Mouse (Mus musculus): ENCODE data around the gene Olfr1507. TPM values are rescaled to one million over a fixed set of nuclear protein-coding genes. Genes with fewer than 3 reads are reported as not detected.

Gene Olfr1507
- not detected in 2 replicates for polyA plus RNA-seq (2015; fragmentation: Nextera tagmentation; extraction: Ambion mirVana)

GRCm38 (mm10) chr14:52495516-52495915 is at the start of gene Olfr1507:
Gene Olfr1507 (minus strand): TSS chr14:52495749.
- Histone ChIP-seq H3K4me2 (no peak within 1 kb of the TSS), H3K36me3 (replicated peaks) (no peaks in the 10 kb centered on the region), H3K4me1 (no peaks in the 10 kb centered on the region), H3K9ac (no peak within 1 kb of the TSS), H3K27ac (no peak within 1 kb of the TSS), H3K9me3 (no peaks in the 10 kb centered on the region), H3K27me3 (replicated peaks) (no peaks in the 10 kb centered on the region), H3K4me3 (no peak within 1 kb of the TSS)
- ATAC-seq (replicated peaks), result no peak
- WGBS, result 92% methylated on average over 4 of the region's 4 CpGs

GRCm38 (mm10) chr14:52533336-52533735 is 37.8 kb upstream of the Olfr1507 start:
- H3K4me2 ChIP-seq, result no peak overlapping the region
- H3K27me3 ChIP-seq (replicated peaks), result no peaks in the 10 kb centered on the region
- no peaks in the 10 kb centered on the region for H3K4me1 ChIP-seq
- H3K36me3 ChIP-seq (replicated peaks), result no peaks in the 10 kb centered on the region
- no peak overlapping the region for H3K9ac ChIP-seq
- ATAC-seq (replicated peaks), result no peak
- H3K4me3 ChIP-seq, result no peak overlapping the region
- no peaks in the 10 kb centered on the region for H3K9me3 ChIP-seq
- H3K27ac ChIP-seq, result no peak overlapping the region
- 96% methylated on average over 1 of the region's 1 CpGs for WGBS

GRCm38 (mm10) chr14:52524952-52525351 is 29.4 kb upstream of the Olfr1507 start:
- Histone ChIP-seq H3K9me3 (no peaks in the 10 kb centered on the region), H3K36me3 (replicated peaks) (no peaks in the 10 kb centered on the region), H3K27me3 (replicated peaks) (no peaks in the 10 kb centered on the region), H3K9ac (no peak overlapping the region), H3K4me3 (no peak overlapping the region), H3K27ac (no peak overlapping the region), H3K4me2 (no peak overlapping the region), H3K4me1 (no peaks in the 10 kb centered on the region)
- WGBS, result 91% methylated on average over 1 of the region's 1 CpGs
- no peak for ATAC-seq (replicated peaks)

- Histone ChIP-seq H3K27ac (no peak within 1 kb of the TSS), H3K4me3 (no peak within 1 kb of the TSS), H3K27me3 (replicated peaks) (no peaks in the 10 kb centered on the region), H3K9ac (no peak within 1 kb of the TSS), H3K9me3 (no peaks in the 10 kb centered on the region), H3K36me3 (replicated peaks) (no peaks in the 10 kb centered on the region), H3K4me1 (no peaks in the 10 kb centered on the region), H3K4me2 (no peak within 1 kb of the TSS)
- no peak for ATAC-seq (replicated peaks)
- WGBS, result 71% methylated on average over 2 of the region's 2 CpGs
Measured at GRCm38 (mm10) chr14:52467395-52467794, 28.2 kb downstream of the Olfr1507 start, which contains the start of gene Olfr1508. Gene Olfr1508 (minus strand): TSS chr14:52467495.

GRCm38 (mm10) chr14:52465738-52466137 is 29.8 kb downstream of the Olfr1507 start:
- Histone ChIP-seq H3K4me3 (no peak overlapping the region), H3K4me2 (no peak overlapping the region)
- no peak for ATAC-seq (replicated peaks)

GRCm38 (mm10) chr14:52461928-52462327 is 33.6 kb downstream of the Olfr1507 start:
- H3K9me3 ChIP-seq, result no peaks in the 10 kb centered on the region
- H3K27ac ChIP-seq, result no peak overlapping the region
- H3K36me3 ChIP-seq (replicated peaks), result no peaks in the 10 kb centered on the region
- no peak overlapping the region for H3K4me2 ChIP-seq
- no peaks in the 10 kb centered on the region for H3K4me1 ChIP-seq
- H3K9ac ChIP-seq, result no peak overlapping the region
- no peak overlapping the region for H3K4me3 ChIP-seq
- ATAC-seq (replicated peaks), result no peak
- H3K27me3 ChIP-seq (replicated peaks), result no peaks in the 10 kb centered on the region

More at GRCm38 (mm10) chr14:52465738-52466137, 29.8 kb downstream of the Olfr1507 start:
- Histone ChIP-seq H3K9me3 (no peaks in the 10 kb centered on the region), H3K36me3 (replicated peaks) (no peaks in the 10 kb centered on the region), H3K27me3 (replicated peaks) (no peaks in the 10 kb centered on the region), H3K27ac (no peak overlapping the region), H3K4me1 (no peaks in the 10 kb centered on the region), H3K9ac (no peak overlapping the region)
- 80% methylated on average over 1 of the region's 1 CpGs for WGBS

GRCm38 (mm10) chr14:52451138-52451537 is 44.4 kb downstream of the Olfr1507 start:
- H3K27me3 ChIP-seq (replicated peaks), result no peaks in the 10 kb centered on the region
- ATAC-seq (replicated peaks), result no peak
- no peak overlapping the region for H3K4me2 ChIP-seq
- H3K9me3 ChIP-seq, result no peaks in the 10 kb centered on the region
- WGBS, result 91% methylated on average over 8 of the region's 8 CpGs
- no peak overlapping the region for H3K9ac ChIP-seq
- H3K4me1 ChIP-seq, result no peaks in the 10 kb centered on the region
- H3K27ac ChIP-seq, result no peak overlapping the region
- no peaks in the 10 kb centered on the region for H3K36me3 ChIP-seq (replicated peaks)
- H3K4me3 ChIP-seq, result no peak overlapping the region

- H3K4me3 ChIP-seq, result no peak within 1 kb of the TSS
- no peaks in the 10 kb centered on the region for H3K9me3 ChIP-seq
- H3K4me2 ChIP-seq, result no peak within 1 kb of the TSS
- no peak for ATAC-seq (replicated peaks)
- H3K27me3 ChIP-seq (replicated peaks), result no peaks in the 10 kb centered on the region
- H3K4me1 ChIP-seq, result no peaks in the 10 kb centered on the region
- H3K36me3 ChIP-seq (replicated peaks), result no peaks in the 10 kb centered on the region
- H3K27ac ChIP-seq, result no peak within 1 kb of the TSS
- H3K9ac ChIP-seq, result no peak within 1 kb of the TSS
Measured at GRCm38 (mm10) chr14:52442690-52443089, 52.9 kb downstream of the Olfr1507 start, which contains the start of gene Olfr1509. Gene Olfr1509 (plus strand): TSS chr14:52442990.

Other genes with a start within 250 kb of the Olfr1507 start
- gene Chd8, start 238.0 kb downstream of the Olfr1507 start, polyA plus RNA-seq (2015; fragmentation: Nextera tagmentation; extraction: Ambion mirVana), result 37.8 and 43.9 TPM in 2 replicates
- gene Tox4, start 216.6 kb downstream of the Olfr1507 start, polyA plus RNA-seq (2015; fragmentation: Nextera tagmentation; extraction: Ambion mirVana), result 56.0 and 61.0 TPM in 2 replicates
- gene Rab2b, start 216.2 kb downstream of the Olfr1507 start, polyA plus RNA-seq (2015; fragmentation: Nextera tagmentation; extraction: Ambion mirVana), result 64.0 and 67.6 TPM in 2 replicates
- 50.2 and 54.7 TPM in 2 replicates for gene Mettl3, start 190.6 kb downstream of the Olfr1507 start, polyA plus RNA-seq (2015; fragmentation: Nextera tagmentation; extraction: Ambion mirVana)
- gene Sall2, start 167.0 kb downstream of the Olfr1507 start, polyA plus RNA-seq (2015; fragmentation: Nextera tagmentation; extraction: Ambion mirVana), result 48.8 and 49.7 TPM in 2 replicates
- not detected in 2 replicates for gene Olfr1513, start 139.3 kb downstream of the Olfr1507 start, polyA plus RNA-seq (2015; fragmentation: Nextera tagmentation; extraction: Ambion mirVana)
- gene Olfr1512, start 116.6 kb downstream of the Olfr1507 start, polyA plus RNA-seq (2015; fragmentation: Nextera tagmentation; extraction: Ambion mirVana), result 0.08 and 0.18 TPM in 2 replicates
- 0.12 and 0.38 TPM in 2 replicates for gene Olfr1511, start 98.4 kb downstream of the Olfr1507 start, polyA plus RNA-seq (2015; fragmentation: Nextera tagmentation; extraction: Ambion mirVana)
- gene Olfr1510, start 81.4 kb downstream of the Olfr1507 start, polyA plus RNA-seq (2015; fragmentation: Nextera tagmentation; extraction: Ambion mirVana), result not detected in 2 replicates
- gene Olfr1509, start 52.8 kb downstream of the Olfr1507 start, polyA plus RNA-seq (2015; fragmentation: Nextera tagmentation; extraction: Ambion mirVana), result not detected in 2 replicates
- not detected in 2 replicates for gene Olfr1508, start 28.3 kb downstream of the Olfr1507 start, polyA plus RNA-seq (2015; fragmentation: Nextera tagmentation; extraction: Ambion mirVana)

Data from midbrain, embryonic 15.5 days (tissue).